Mouse (Mus musculus) spleen, adult 2 months (tissue): ENCODE measurements around the gene Irgq.

Experiments
- CTCF ChIP-seq: fragments of 200-500 bp; IDR thresholded peaks from 2 replicates; pipeline ENCODE4 v1.5.1; 2011; ENCODE audit warnings: mild to moderate bottlenecking, inconsistent platforms; ENCODE audit not compliant: insufficient read depth, insufficient read length, insufficient replicate concordance; ENCODE audit errors: extremely low read depth
- POLR2A ChIP-seq: fragments of 200-500 bp; IDR thresholded peaks from 2 replicates; pipeline ENCODE4 v1.6.1; 2011; ENCODE audit warnings: low read depth, low read length, inconsistent platforms

GRCm38 (mm10) chr7:24524978-24525377, 5.5 kb upstream of the Irgq start:
- TF ChIP-seq CTCF (no peak), POLR2A (no peak)
